Mouse (Mus musculus) liver, adult 2 months (tissue): ENCODE measurements at regions not wholly inside any gene's neighbourhood (a gene's known extent, or its start where the extent isn't known, plus 50 kb on each side); places are given as distances from the start of the nearest gene placed in this dataset.

Experiments used
- CTCF ChIP-seq: fragments of 200-500 bp; IDR thresholded peaks from 2 replicates; pipeline ENCODE4 v1.5.1; 2011; ENCODE audit warnings: low read depth, low read length, control low read depth
- POLR2A ChIP-seq: fragments of 200-500 bp; IDR thresholded peaks from 2 replicates; pipeline ENCODE4 v1.6.1; 2011; ENCODE audit warnings: low read length, control low read depth; ENCODE audit not compliant: insufficient read depth; ENCODE audit errors: extremely low read depth

DNA sequence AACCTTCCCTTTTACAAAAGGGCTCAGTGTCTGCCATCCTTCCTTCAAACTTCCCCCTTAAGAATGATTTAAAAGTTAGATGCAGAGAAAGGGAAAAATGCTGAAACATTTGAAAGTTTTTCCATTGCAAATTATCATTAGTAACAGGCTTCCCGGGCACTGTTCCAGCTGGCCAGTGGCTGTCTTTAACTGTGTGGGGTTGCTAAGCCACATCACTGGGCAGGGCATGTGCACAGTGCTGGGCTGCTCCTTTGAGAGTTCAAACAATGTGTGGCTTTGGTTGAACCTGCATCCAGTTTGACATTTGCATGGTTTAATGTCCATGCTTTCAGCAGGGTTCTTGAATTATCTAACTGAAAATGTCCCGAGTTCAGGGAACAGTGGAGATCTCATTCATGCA, 512.1 kb upstream of the Id2 start:
- TF ChIP-seq CTCF (no peak), POLR2A (no peak)
